Mouse (Mus musculus): ENCODE data around the gene Hist1h2an.
"Not testable (repeated sequence)": the region's sequence is repeated elsewhere in the genome, so short reads cannot be mapped to it uniquely, and the experiment has no call there.

Hist1h2an gene

DNA sequence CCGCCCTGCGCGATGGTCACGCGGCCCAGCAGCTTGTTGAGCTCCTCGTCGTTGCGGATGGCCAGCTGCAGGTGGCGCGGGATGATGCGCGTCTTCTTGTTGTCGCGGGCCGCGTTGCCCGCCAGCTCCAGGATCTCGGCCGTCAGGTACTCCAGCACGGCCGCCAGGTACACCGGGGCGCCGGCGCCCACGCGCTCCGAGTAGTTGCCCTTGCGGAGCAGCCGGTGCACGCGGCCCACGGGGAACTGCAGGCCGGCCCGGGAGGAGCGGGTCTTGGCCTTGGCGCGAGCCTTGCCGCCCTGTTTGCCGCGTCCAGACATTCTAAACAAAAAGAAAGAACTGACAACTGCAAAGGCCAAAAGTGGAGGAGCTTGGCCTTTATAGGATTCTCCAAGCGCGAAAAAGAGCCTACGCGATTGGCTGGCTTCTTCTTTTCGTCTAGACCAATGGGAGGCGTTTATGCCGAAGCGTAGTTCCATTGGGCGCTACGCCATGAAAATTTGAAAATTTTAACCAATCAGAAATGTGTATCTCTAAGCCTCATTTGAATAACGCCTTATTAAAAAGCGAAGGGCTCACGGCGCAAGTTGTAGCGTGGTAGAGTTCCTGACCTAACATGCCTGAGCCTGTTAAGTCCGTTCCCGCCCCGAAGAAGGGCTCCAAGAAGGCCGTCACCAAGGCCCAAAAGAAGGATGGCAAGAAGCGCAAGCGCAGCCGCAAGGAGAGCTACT, at the start of gene Hist1h2an, which contains the start of gene Hist1h2bp:
Hist1h2an (minus strand) TSS at position 320 of the 731 bp plus-strand sequence.
Hist1h2bp (plus strand) TSS at position 563 of the 731 bp plus-strand sequence.
- DNase-seq (ENCODE audit: low spot score) = peak; percentile 98

DNA sequence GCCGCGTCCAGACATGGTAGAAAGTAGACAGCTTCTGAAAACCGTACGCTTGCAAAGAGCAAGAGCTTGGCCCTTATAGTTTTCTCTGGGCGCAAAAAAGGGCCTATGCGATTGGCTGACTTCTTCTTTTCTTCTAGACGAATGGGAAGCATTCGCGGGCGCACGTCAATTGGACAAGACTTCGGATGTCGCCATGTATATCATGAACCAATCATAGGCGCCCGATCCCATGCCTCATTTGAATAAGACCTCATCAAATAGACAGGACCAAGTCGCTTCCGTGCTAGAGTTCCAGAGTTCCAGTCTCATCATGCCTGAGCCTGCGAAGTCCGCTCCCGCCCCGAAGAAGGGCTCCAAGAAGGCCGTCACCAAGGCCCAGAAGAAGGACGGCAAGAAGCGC, 46.4 kb upstream of the Hist1h2an start, which contains the start of the genes Hist1h2ap and Hist1h2br:
Hist1h2ap (minus strand) TSS at position 47 of the 400 bp plus-strand sequence.
Hist1h2br (plus strand) TSS at position 283 of the 400 bp plus-strand sequence.
- not testable (repeated sequence) for DNase-seq (ENCODE audit: low spot score)

DNA sequence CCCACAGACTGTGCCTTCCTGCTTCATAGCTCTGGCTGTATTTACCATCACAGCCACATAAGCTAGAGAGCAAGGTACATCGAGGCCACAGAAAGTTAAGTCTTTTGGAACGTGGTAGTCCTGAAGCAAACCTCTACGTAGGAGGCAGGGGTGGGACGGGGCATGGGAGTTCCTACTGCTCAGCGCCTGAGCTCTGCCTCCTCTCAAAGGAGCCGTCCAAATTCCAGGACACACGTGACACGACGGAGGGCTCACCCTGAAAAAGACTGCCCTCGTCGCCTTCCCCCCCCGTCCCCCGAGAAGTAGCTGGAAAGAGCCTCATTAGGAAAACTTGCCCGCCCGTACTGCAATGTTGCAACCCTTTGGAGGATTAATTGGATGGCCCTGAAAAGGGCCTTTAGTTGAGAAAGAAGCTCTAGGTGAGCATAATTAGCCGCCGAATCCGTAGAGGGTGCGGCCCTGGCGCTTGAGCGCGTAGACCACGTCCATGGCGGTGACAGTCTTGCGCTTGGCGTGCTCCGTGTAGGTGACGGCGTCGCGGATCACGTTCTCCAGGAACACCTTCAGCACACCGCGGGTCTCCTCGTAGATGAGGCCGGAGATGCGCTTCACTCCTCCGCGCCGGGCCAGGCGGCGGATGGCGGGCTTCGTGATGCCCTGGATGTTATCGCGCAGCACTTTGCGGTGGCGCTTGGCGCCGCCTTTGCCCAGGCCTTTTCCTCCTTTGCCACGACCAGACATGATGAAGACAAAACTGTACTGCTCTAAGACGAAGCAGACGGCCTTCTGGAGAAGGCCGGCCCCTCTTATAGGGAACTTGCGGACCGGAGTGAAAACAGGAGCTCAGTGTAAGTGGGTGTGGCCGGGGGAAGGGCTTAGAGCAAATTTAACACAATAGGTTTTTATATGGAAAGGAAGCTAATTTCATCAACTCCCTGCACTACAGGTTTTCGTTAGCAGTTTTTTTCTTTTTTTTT, 44.7 kb upstream of the Hist1h2an start, which contains the start of gene Hist1h4n:
Hist1h4n (minus strand) TSS at position 779 of the 977 bp plus-strand sequence.
- DNase-seq (ENCODE audit: low spot score) = not testable (repeated sequence)

- no peak for DNase-seq (ENCODE audit: low spot score)
Observed at GRCm38 (mm10) chr13:21830344-21830743, 43.3 kb upstream of the Hist1h2an start.

- DNase-seq (ENCODE audit: low spot score) = no peak
Observed at GRCm38 (mm10) chr13:21828511-21828910, 41.5 kb upstream of the Hist1h2an start.

DNA sequence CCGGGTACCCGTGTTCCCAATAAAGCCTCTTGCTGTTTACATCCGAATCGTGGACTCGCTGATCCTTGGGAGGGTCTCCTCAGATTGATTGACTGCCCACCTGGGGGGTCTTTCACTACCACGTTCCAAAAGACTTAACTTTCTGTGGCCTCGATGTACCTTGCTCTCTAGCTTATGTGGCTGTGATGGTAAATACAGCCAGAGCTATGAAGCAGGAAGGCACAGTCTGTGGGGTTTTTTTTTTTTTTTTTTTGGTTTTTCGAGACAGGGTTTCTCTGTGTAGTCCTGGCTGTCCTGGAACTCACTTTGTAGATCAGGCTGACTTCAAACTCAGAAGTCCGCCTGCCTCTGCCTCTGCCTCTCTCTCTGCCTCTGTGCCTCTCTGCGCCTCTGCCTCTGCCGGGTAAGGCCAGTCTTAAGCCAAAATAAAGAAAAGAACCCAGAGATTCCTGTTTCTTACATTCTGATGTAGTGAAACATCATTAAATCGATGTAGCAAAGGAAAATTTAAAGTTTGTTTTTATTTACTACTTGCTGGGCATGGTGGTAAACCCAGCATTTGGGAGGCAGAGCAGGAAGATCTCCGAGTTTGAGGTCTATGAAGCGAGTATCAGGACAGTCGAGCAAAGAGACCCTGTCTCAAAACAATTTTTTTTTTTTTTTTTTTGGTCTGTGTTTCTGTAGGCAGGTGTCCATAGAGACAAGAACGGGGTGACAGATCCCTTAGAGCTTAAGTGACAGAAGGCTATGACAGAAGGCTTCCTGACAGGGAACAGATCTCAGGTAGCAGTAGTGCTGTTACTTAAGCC, 33.3 kb upstream of the Hist1h2an start:
- not testable (repeated sequence) for DNase-seq (ENCODE audit: low spot score)

- DNase-seq (ENCODE audit: low spot score) = not testable (repeated sequence)
Observed at GRCm38 (mm10) chr13:21812092-21812491, 25.1 kb upstream of the Hist1h2an start.

DNA sequence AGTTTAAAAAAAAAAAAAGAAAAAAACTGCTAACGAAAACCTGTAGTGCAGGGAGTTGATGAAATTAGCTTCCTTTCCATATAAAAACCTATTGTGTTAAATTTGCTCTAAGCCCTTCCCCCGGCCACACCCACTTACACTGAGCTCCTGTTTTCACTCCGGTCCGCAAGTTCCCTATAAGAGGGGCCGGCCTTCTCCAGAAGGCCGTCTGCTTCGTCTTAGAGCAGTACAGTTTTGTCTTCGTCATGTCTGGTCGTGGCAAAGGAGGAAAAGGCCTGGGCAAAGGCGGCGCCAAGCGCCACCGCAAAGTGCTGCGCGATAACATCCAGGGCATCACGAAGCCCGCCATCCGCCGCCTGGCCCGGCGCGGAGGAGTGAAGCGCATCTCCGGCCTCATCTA, 24.5 kb upstream of the Hist1h2an start, which contains the start of gene Hist1h4m:
Hist1h4m (plus strand) TSS at position 208 of the 400 bp plus-strand sequence.
- DNase-seq (ENCODE audit: low spot score) = not testable (repeated sequence)

GRCm38 (mm10) chr13:21811074-21811473, 24.1 kb upstream of the Hist1h2an start:
- DNase-seq (ENCODE audit: low spot score) = not testable (repeated sequence)

GRCm38 (mm10) chr13:21810073-21810472, 23.1 kb upstream of the Hist1h2an start, which contains the start of the genes Hist1h2bq and Hist1h2ao:
Hist1h2bq (minus strand) TSS chr13:21810197.
Hist1h2ao (plus strand) TSS chr13:21810465.
- DNase-seq (ENCODE audit: low spot score) = not testable (repeated sequence)

GRCm38 (mm10) chr13:21803058-21803457, 16.0 kb upstream of the Hist1h2an start:
- DNase-seq (ENCODE audit: low spot score) = not testable (repeated sequence)

DNA sequence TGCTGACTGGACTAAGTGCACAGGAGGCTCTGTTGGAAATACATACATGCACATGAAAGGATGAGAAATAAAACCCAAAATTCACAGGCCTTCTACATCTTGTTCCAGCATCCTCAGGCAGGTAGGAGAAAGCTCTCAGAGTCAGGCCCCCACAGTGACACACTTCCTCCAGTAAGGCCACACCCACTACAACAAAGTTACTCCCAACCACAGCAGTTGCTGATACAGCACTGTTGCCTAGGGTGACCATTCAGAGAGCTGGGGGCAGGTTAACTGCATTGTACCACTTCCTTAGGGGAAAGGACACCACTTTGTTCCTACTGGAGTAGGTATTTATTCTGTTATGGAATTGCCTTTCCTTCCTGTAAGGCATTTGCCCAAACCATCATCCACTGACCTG, 10.1 kb upstream of the Hist1h2an start:
- not testable (repeated sequence) for DNase-seq (ENCODE audit: low spot score)

DNA sequence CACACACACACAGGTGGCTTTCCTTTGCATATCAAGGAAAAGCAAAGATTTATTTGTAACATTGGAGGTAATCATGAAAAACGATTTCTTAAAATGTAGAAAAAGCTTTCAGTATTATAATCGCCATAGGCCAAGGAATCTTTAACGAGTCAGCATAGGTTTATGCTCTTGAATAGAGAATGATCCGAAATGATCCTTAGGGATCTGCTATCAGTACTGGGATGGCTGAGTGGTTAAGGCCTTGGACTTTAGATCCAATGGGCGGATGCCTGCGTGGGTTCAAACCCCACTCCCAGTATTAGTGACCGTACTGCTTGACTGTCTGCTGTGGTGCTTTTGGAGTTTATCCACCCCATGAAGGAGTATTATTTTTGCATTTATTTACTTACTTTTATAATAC, 8.6 kb upstream of the Hist1h2an start:
- no peak for DNase-seq (ENCODE audit: low spot score)

DNA sequence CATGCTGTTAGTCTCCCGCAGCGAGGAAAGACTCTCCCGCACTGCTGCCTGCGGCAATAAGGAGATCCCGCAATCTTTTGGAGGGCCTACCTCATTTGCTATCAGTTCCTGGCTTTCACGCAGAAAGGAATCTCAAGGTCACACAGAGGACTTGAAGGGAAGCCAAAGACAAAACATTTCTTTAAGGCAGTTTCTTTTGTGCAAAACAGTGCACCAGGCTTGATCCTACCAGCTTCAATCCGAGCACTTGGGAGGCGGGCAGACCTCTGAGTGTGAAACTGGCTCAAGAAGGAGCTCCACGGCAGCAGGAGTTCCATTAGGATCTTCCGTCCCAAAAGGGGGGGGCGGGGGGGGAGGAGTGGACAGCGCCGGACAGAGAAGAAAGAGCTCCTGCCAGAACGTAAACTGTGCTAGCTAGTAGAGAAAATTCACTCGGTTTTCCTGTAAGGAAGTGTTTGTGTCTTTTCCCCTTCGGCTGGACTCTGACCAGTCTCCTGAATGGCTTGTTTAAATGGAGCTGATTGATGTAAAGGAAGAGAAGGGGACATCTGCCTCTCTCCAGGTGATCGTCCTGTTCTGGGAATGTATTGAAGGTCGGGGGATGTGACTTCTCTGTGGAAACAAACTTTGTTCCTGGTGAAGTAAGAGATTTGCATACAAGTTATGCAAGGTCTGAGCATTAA, 3.7 kb upstream of the Hist1h2an start:
- DNase-seq (ENCODE audit: low spot score) = no peak

DNA sequence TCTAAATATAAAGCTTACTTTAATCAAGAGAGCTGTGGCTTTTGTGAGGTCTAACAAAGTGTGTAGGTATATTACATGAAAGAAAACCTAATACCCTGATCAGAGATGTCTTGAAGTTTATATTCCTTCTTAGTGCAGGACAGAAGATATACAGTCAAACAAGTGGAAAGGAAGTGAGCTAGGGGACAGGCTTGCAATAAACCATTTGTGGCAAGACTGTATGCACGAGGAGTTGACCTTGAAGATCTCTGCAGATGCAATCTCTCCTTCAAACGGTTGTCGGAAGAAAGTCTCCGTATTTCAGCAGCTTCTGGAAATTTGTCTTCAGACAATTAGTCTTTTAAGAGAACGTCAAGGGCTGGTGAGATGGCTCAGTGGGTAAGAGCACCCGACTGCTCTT, 2.9 kb upstream of the Hist1h2an start:
- DNase-seq (ENCODE audit: low spot score) = no peak

DNA sequence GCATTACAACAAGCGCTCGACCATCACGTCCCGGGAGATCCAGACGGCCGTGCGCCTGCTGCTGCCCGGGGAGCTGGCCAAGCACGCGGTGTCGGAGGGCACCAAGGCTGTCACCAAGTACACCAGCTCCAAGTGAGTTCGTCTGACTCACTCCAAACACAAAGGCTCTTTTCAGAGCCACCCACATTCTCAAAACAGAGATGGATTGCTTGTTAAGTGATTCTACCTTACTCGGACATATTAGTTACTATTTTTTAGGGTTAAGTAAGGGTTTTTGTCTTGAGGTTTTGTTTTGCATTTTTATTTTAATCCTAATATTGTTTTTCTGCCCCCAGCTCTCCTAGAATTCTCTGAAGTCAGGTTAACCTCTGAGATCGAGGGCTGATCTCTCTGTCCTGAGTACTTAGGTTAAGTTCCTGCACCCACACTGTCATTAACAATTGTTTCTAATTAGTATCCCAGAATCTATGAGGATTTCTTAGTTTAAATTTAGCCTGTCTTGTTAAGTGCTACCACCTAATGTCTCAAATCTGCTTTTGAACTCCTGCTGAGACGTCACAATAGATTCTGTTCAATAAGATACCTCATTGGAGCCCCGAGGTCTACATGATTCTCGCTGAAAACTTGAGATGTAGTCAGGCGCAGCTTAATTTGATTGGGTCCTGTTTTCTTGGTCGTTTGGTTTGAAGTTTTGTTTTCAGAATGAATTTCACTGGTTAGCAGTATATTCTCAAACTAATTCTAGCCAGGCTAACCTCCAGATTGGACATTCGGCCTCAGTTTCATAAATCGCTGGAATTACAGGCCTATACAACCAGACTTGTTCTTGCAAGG, 959 bp upstream of the Hist1h2an start:
- DNase-seq (ENCODE audit: low spot score) = no peak

GRCm38 (mm10) chr13:21786189-21786898, 674 bp downstream of the Hist1h2an start:
- DNase-seq (ENCODE audit: low spot score) = no peak

GRCm38 (mm10) chr13:21784311-21784710, 2.7 kb downstream of the Hist1h2an start:
- DNase-seq (ENCODE audit: low spot score) = no peak

- no peak for DNase-seq (ENCODE audit: low spot score)
Observed at GRCm38 (mm10) chr13:21783734-21784161, 3.3 kb downstream of the Hist1h2an start.
